Mouse (Mus musculus): ENCODE measurements around the gene Mcm3ap.

Mcm3ap gene

GRCm38 (mm10) chr10:76495501-76495900 is 26.8 kb downstream of the Mcm3ap start:
- DNase-seq (ENCODE audit: low read depth, low spot score) = no peak

DNA sequence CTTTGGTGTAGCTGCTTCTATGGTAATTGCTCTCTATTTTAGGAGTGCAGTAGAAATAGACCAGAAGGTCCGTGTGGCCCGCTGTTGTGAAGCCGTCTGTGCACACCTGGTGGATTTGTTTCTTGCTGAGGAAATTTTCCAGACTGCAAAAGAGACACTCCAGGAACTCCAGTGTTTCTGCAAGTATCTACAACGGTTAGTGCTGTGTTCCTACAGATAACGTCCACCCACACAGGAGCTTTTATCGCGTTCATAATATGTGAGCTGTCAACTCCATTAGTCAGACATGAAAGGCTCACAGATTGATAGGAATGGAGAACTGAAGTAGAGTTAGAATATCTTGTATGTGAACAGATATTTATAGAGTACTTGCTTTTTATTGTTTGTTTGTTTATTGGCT is 27.6 kb downstream of the Mcm3ap start:
- DNase-seq (ENCODE audit: low read depth, low spot score) = no peak

- DNase-seq (ENCODE audit: low read depth, low spot score) = no peak
Observed at GRCm38 (mm10) chr10:76497522-76497921, 28.8 kb downstream of the Mcm3ap start.

GRCm38 (mm10) chr10:76504271-76504943 is 35.7 kb downstream of the Mcm3ap start:
- DNase-seq (ENCODE audit: low read depth, low spot score) = no peak

DNA sequence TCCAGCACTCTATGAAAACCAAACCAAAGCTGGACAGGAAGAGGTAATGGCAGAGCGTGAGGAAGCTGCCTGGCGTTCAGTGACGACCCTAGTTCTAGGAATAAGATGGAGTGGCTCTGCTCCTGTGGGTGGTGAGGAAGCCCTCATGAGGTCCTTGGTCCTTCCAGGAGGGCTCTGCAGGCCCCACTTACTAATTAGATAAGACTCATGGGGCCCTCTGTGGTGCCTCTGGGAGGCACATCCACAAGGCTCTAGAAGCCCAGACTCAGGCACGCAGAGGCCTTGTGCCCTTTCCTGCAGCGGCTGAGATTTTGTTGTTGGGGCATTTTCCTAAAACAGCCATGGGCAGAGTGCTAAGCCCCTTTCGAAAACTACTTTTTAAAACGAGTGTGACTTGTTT is 37.1 kb downstream of the Mcm3ap start:
- no peak for DNase-seq (ENCODE audit: low read depth, low spot score)

- peak; percentile 67 for DNase-seq (ENCODE audit: low read depth, low spot score)
Observed at GRCm38 (mm10) chr10:76512965-76513583, 44.3 kb downstream of the Mcm3ap start.

DNA sequence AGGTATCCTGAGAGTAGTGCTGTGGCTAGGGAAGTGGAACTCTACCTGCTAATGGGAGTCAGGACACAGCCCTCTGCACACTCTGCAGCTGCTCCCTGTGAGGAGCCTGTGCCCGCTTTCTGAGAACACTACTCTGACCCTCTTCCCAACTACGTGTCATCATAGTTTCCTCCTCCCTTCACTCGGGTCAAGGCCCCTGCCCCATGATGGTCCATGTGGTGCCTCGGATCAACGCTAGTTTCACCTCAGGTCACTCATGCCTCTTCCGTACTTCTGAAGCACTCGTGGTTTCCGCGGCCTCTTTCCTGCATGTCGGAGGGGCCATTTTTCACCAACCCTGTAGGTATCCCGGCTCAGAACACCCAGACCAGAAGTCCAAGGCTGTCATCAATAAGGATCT is 62.2 kb downstream of the Mcm3ap start:
- DNase-seq (ENCODE audit: low read depth, low spot score) = no peak

GRCm38 (mm10) chr10:76531375-76531774 is 62.6 kb downstream of the Mcm3ap start, which contains the start of gene Lss:
TSS of gene Lss (plus strand) at chr10:76531588.
- peak; percentile 95 for DNase-seq (ENCODE audit: low read depth, low spot score)

DNA sequence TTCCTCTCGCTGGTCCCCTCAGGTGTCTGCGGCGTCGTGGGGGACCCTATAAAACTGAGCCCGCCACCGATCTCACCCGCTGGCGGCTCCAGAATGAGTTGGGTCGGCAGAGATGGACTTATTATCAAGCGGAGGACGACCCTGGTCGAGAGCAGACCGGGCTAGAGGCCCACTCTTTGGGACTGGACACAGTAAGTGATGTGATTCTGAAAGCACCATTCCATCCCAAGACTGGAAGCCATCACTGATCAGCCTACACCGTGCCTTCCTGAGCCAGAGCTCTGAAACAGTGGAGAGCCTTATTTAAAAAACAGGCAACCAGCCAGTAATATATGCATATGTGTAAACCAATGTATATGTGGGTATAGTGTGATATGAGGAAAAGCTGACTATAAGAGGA is 63.1 kb downstream of the Mcm3ap start:
- DNase-seq (ENCODE audit: low read depth, low spot score) = no peak

- DNase-seq (ENCODE audit: low read depth, low spot score) = no peak
Observed at GRCm38 (mm10) chr10:76535526-76535925, 66.8 kb downstream of the Mcm3ap start.

GRCm38 (mm10) chr10:76537619-76538018 is 68.9 kb downstream of the Mcm3ap start:
- no peak for DNase-seq (ENCODE audit: low read depth, low spot score)

- no peak for DNase-seq (ENCODE audit: low read depth, low spot score)
Observed at GRCm38 (mm10) chr10:76541336-76542085, 72.8 kb downstream of the Mcm3ap start.

DNA sequence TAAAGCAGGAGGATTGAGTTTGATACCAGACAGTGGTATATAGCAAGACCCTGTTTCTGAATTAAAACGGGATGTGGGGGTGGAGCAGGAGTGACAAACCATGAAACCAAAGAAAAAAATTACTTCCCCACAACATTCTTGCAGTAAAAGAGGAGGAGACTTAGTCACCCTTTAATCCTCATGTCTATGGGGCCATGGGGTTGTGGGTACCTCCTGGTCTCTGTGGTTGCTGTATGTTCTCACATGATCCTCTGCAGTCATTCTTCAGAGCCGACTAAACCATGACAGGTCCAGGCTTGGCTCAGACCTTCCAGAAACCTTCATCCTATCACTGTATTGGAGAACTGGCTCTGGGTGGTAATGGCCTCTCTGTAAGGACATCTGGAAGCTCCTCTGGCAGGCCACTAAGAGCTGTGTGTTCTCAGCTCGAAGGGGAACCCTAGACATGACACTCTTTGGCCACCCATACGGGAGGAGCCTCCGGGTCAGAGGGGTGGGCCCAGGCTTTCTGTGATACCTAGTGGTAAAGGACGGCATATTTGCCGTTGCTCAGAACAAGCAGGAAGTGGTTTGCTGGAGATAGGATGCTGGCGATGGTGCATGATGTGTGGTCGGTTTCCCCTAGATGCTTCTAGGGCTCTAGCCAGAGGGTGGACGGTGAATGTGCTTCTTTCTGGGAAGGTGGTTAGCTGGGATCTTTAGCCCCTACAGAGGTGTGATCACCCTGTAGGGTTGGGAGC is 74.1 kb downstream of the Mcm3ap start:
- DNase-seq (ENCODE audit: low read depth, low spot score) = no peak

- DNase-seq (ENCODE audit: low read depth, low spot score) = no peak
Observed at GRCm38 (mm10) chr10:76546566-76546965, 77.8 kb downstream of the Mcm3ap start.

DNA sequence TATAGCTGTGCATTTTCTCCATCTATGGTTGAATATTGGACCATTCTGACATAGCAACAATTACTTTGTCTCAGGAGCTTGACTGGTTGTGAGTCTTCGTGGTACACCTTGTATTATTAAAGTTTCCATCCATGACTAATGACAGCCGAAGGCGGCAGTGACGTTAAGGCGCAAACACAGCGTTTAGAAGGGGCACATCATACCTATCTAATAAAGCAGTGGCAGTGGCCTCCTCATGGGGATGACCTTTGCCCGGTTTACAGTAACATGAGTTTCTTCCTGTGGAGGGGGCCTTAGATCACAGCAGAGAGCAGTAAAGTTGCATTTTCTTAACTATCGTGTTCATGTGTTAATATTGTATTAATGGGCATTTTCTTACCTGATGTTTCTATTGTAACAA is 79.5 kb downstream of the Mcm3ap start:
- no peak for DNase-seq (ENCODE audit: low read depth, low spot score)

DNA sequence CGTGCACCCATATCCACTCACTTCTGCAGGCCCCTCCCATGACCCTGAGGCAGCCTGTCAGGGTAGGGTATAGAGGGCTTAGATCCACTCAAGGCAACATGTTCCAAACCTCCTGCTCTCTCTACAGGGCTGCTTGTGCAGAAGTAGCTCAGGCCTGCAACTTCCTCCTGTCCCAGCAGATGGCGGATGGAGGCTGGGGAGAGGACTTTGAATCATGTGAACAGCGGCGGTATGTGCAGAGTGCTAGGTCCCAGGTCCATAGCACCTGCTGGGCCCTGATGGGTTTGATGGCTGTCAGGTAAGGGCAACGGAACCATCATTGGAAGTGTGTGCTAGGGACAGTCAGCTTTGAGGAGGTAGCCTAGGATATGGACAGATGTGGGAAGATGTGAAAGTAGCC is 81.7 kb downstream of the Mcm3ap start:
- no peak for DNase-seq (ENCODE audit: low read depth, low spot score)

GRCm38 (mm10) chr10:76551556-76551955 is 82.8 kb downstream of the Mcm3ap start:
- DNase-seq (ENCODE audit: low read depth, low spot score) = no peak

- DNase-seq (ENCODE audit: low read depth, low spot score) = no peak
Observed at GRCm38 (mm10) chr10:76554061-76554460, 85.3 kb downstream of the Mcm3ap start.

DNA sequence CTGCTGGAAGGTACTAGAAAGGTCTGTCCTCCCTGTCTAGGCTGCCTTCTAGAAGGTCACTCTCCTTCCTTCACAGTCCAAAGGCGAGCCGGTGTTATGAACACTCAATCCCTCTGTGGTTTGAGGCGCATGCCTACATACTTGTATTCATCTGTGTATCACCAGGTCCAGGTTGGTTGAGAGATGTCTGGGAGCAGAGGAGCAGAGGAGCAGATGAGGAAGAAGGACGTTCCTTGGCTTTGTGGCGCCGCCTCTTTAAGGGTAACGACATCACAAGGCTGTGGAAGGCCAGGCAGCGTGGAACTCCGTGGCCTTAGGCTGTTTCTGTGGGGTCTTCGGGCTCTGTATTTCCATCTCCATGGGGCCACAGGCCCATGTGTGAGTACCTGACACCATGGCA is 93.2 kb downstream of the Mcm3ap start, which contains the start of gene Spatc1l:
TSS of gene Spatc1l (plus strand) at position 301 of the 400 bp plus-strand sequence.
- DNase-seq (ENCODE audit: low read depth, low spot score) = no peak

Measured in retina, postnatal 7 days (tissue).